Mouse (Mus musculus) intestine, postnatal 0 days (tissue): Measurements from ENCODE around the gene Apbb1. TPM values are rescaled to one million over a fixed set of nuclear protein-coding genes. Genes with fewer than 3 reads are reported as not detected.

Experiments used
- ATAC-seq: fragments of 200-750 bp; cut with Nextera tagmentation; 2 replicates; pipeline ENCODE4 v1.8.0; 2017; ENCODE audit warnings: mild to moderate bottlenecking, moderate TSS enrichment, moderate library complexity
- H3K27ac ChIP-seq: fragments of 300-500 bp; sonication (generic); 2 replicates; pipeline ENCODE4 v1.5.1; 2014; ENCODE audit warnings: mild to moderate bottlenecking, low read depth, low read length, moderate library complexity
- H3K27me3 ChIP-seq: fragments of 300-500 bp; sonication (generic); replicated peaks from 2 replicates; pipeline ENCODE4 v1.6.1; 2014; ENCODE audit warnings: low read length, mixed read lengths; ENCODE audit not compliant: control insufficient read depth, insufficient read depth
- H3K36me3 ChIP-seq: fragments of 300-500 bp; sonication (generic); 2 replicates; pipeline ENCODE4 v1.6.1; 2014; ENCODE audit warnings: mild to moderate bottlenecking, moderate library complexity; ENCODE audit not compliant: control insufficient read depth, insufficient read depth
- H3K4me1 ChIP-seq: fragments of 300-500 bp; sonication (generic); replicated peaks from 2 replicates; pipeline ENCODE4 v1.6.1; 2014; ENCODE audit warnings: antibody characterized with exemption, low read length, mixed read lengths; ENCODE audit not compliant: control insufficient read depth, insufficient read depth
- H3K4me2 ChIP-seq: fragments of 300-500 bp; sonication (generic); replicated peaks from 2 replicates; pipeline ENCODE4 v1.6.1; 2014; ENCODE audit warnings: low read depth, mild to moderate bottlenecking, moderate library complexity
- H3K4me3 ChIP-seq: fragments of 300-500 bp; sonication (generic); 2 replicates; pipeline ENCODE4 v1.5.1; 2014; ENCODE audit warnings: low read depth, low read length
- H3K9ac ChIP-seq: fragments of 300-500 bp; sonication (generic); 2 replicates; pipeline ENCODE4 v1.6.1; 2014; ENCODE audit warnings: mild to moderate bottlenecking, low read depth, low read length
- H3K9me3 ChIP-seq: fragments of 300-500 bp; sonication (generic); 2 replicates; pipeline ENCODE4 v1.6.1; 2016; ENCODE audit warnings: mixed run types; ENCODE audit not compliant: control insufficient read depth
- CTCF ChIP-seq: sonication (generic); IDR thresholded peaks from 2 replicates; pipeline ENCODE4 v1.5.1; 2016; ENCODE audit warnings: low read depth, mild to moderate bottlenecking, control low read depth, antibody characterized with exemption, moderate library complexity
- WGBS: fragments of 180-500 bp; shearing (Covaris S2); extraction: QIAGEN DNeasy Blood & Tissue Kit; methylation state at CpG from one replicate; pipeline ENCODE4 v1.1.7; 2014; 5-methylcytosine and 5-hydroxymethylcytosine counted together
- polyA plus RNA-seq: library from polyadenylated mRNA; unstranded; fragments of >200 nt; fragmentation: Nextera tagmentation; extraction: Ambion mirVana; gene quantifications from 2 replicates; pipeline ENCODE4 v1.2.1, GENCODE M21; 2015

Apbb1 gene
- polyA plus RNA-seq, 1 experiment from 2014 or later, result 14.0 TPM

- no peaks in the 10 kb centered on the region for H3K9me3 ChIP-seq
- no peak for TF ChIP-seq CTCF
- H3K27me3 ChIP-seq, result no peaks in the 10 kb centered on the region
- H3K9ac ChIP-seq, result no peak overlapping the region
- no peak overlapping the region for H3K4me2 ChIP-seq
- 97% methylated on average over 22 of the region's 22 CpGs for WGBS
- H3K27ac ChIP-seq, result no peak overlapping the region; the same call in 1 of the 2 replicates
- peaks cover 58% of the 10 kb centered on the region for H3K36me3 ChIP-seq
- H3K4me3 ChIP-seq, result no peak overlapping the region
- no peak for ATAC-seq
- no peaks in the 10 kb centered on the region for H3K4me1 ChIP-seq
These were observed 36.4 kb upstream of the Apbb1 start for GRCm38 (mm10) chr7:105617810-105618209.

GRCm38 (mm10) chr7:105616561-105616960, 35.1 kb upstream of the Apbb1 start:
- Histone ChIP-seq H3K9ac (no peak overlapping the region), H3K27me3 (no peaks in the 10 kb centered on the region), H3K4me1 (no peaks in the 10 kb centered on the region), H3K4me3 (no peak overlapping the region), H3K36me3 (peaks cover 66% of the 10 kb centered on the region), H3K27ac (no peak overlapping the region), H3K4me2 (no peak overlapping the region), H3K9me3 (no peaks in the 10 kb centered on the region)
- no peak for TF ChIP-seq CTCF
- WGBS, result 77% methylated on average over 6 of the region's 6 CpGs
- ATAC-seq, result no peak

GRCm38 (mm10) chr7:105615720-105616119, 34.3 kb upstream of the Apbb1 start:
- no peak overlapping the region for H3K27ac ChIP-seq
- no peak for ATAC-seq
- no peak for TF ChIP-seq CTCF
- H3K27me3 ChIP-seq, result no peaks in the 10 kb centered on the region
- no peaks in the 10 kb centered on the region for H3K9me3 ChIP-seq
- H3K36me3 ChIP-seq, result peaks cover 66% of the 10 kb centered on the region
- no peaks in the 10 kb centered on the region for H3K4me1 ChIP-seq
- no peak overlapping the region for H3K4me2 ChIP-seq
- no peak overlapping the region for H3K4me3 ChIP-seq
- H3K9ac ChIP-seq, result no peak overlapping the region
- 54% methylated on average over 1 of the region's 1 CpGs for WGBS

- 96% methylated on average over 1 of the region's 1 CpGs for WGBS
- H3K4me3 ChIP-seq, result no peak overlapping the region
- H3K9ac ChIP-seq, result no peak overlapping the region
- no peak for ATAC-seq
- H3K36me3 ChIP-seq, result peaks cover 57% of the 10 kb centered on the region
- no peaks in the 10 kb centered on the region for H3K4me1 ChIP-seq
- H3K27ac ChIP-seq, result no peak overlapping the region
- no peak for TF ChIP-seq CTCF
- H3K4me2 ChIP-seq, result no peak overlapping the region
- H3K27me3 ChIP-seq, result no peaks in the 10 kb centered on the region
- H3K9me3 ChIP-seq, result no peaks in the 10 kb centered on the region
These were observed 32.9 kb upstream of the Apbb1 start for GRCm38 (mm10) chr7:105614400-105614799.

- Histone ChIP-seq H3K9ac (no peak overlapping the region), H3K4me3 (no peak overlapping the region), H3K4me1 (no peaks in the 10 kb centered on the region), H3K27ac (no peak overlapping the region), H3K9me3 (no peaks in the 10 kb centered on the region), H3K27me3 (no peaks in the 10 kb centered on the region), H3K36me3 (peaks cover 34% of the 10 kb centered on the region; the same call in 1 of the 2 replicates), H3K4me2 (no peak overlapping the region)
- WGBS, result 97% methylated on average over 1 of the region's 1 CpGs
- no peak for ATAC-seq
- TF ChIP-seq CTCF, result no peak
These were observed 30.3 kb upstream of the Apbb1 start for GRCm38 (mm10) chr7:105611767-105612166.

GRCm38 (mm10) chr7:105608467-105608866, 27.0 kb upstream of the Apbb1 start:
- WGBS, result 84% methylated on average over 3 of the region's 3 CpGs
- Histone ChIP-seq H3K4me3 (no peak overlapping the region), H3K27ac (no peak overlapping the region), H3K4me2 (no peak overlapping the region), H3K4me1 (no peaks in the 10 kb centered on the region), H3K36me3 (peaks cover 24% of the 10 kb centered on the region; the same call in 1 of the 2 replicates), H3K9me3 (no peaks in the 10 kb centered on the region), H3K27me3 (no peaks in the 10 kb centered on the region), H3K9ac (no peak overlapping the region)
- ATAC-seq, result no peak
- no peak for TF ChIP-seq CTCF
